In genomic region chr7:128633156-128633555, GRCm38 (mm10) we compare ENCODE assay signal across 13 mouse cellular contexts. TPM values are rescaled to one million over a fixed set of nuclear protein-coding genes. Genes with fewer than 3 reads are reported as not detected.
DNase-seq lines count a peak whose midpoint lies in the region.
"Had no signal": no experiment of that assay in that cellular context is flagged by ENCODE, and none has a peak within 500 bp of the region (broad histone marks: within the 10 kb centered on the region; RNA-seq: fewer than 3 reads in every experiment).

No protein-coding gene starts in this region.

- DNase-seq in lung, postnatal 25 days (ENCODE audit: low spot score), result peak; percentile 31
- no peak for DNase-seq in lung, postnatal 14 days
- DNase-seq in CD8-positive naive resting alpha-beta T cell, adult 2 months (ENCODE audit: low read depth in 2 of 2, low spot score in 2 of 2), result peak; percentile 18 to 37
- DNase-seq in induced T-regulatory cell, adult 2 months (ENCODE audit: low read depth), result peak; percentile 80
- DNase-seq in spleen, postnatal 36 days (ENCODE audit: low spot score in 2 of 2), result peak; percentile 79 to 84
- DNase-seq in gastrocnemius, postnatal 14 days, result no peak
- no peak for DNase-seq in heart, postnatal 4 days
- no peak for DNase-seq in cerebellum, adult 11-12 months
- DNase-seq: adrenal gland, adult 8-10 months; gastrocnemius, adult 2 months; kidney, adult 11 months; kidney, postnatal 4 days; layer of hippocampus, postnatal 36 days had no signal

- intact Hi-C loops in gastrocnemius, postnatal 14 days (cut with DNase I; ENCODE audit: low total_unique reads), result no loop called here

RNA-seq across cellular contexts. Expression of gene Inpp5f, which starts 22.0 kb away (rescaled TPM):
- 1 to 10 TPM; 4.4 to 4.8 TPM for total RNA-seq in gastrocnemius, postnatal 14 days (2021)
- 1 to 10 TPM; 8.9 to 9.9 TPM for total RNA-seq in heart, postnatal 4 days (2021)

Comparison
In these comparisons a context has a peak if more than half of its experiments do, and no peak if none do; other contexts are left out.
1. DNase-seq: peak in lung, postnatal 25 days (single experiment), CD8-positive naive resting alpha-beta T cell, adult 2 months (2 of 2), induced T-regulatory cell, adult 2 months (single experiment) and spleen, postnatal 36 days (2 of 2); none in lung, postnatal 14 days (single experiment), gastrocnemius, postnatal 14 days (single experiment), heart, postnatal 4 days (single experiment) and cerebellum, adult 11-12 months (single experiment).